In genomic region chr13:30749557-30750141, GRCm38 (mm10) we compare ENCODE assay signal across 7 mouse cellular contexts. TPM values are rescaled to one million over a fixed set of nuclear protein-coding genes. Genes with fewer than 3 reads are reported as not detected.
A peak's percentile ranks its signal among the peaks of the same experiment; 100 is the strongest.
DNase-seq lines count a peak whose midpoint lies in the region; ATAC-seq and TF ChIP-seq lines count a peak whose summit lies in the region.

No protein-coding gene starts in this region.

- ATAC-seq in megakaryocyte, adult 5-6 weeks (ENCODE audit: poor library complexity, severe bottlenecking) = no peak
- ATAC-seq in embryonic facial prominence, embryonic 15.5 days (ENCODE audit: insufficient number of reproducible peaks, low FRiP score, low TSS enrichment, low read depth) = no peak
- no peak; the same call in 1 of the 2 replicates for ATAC-seq in kidney, postnatal 0 days (replicated peaks; ENCODE audit: low FRiP score, low read depth)
- no peak for ATAC-seq in neural tube, embryonic 12.5 days (ENCODE audit: low FRiP score, low read depth)

- no peak for DNase-seq in kidney, postnatal 0 days (ENCODE audit: low spot score)
- DNase-seq in spleen, adult 12 weeks (ENCODE audit: low spot score) = no peak
- no peak for DNase-seq in spleen, postnatal 4 days (ENCODE audit: low spot score in 2 of 2)

- no peaks in the 10 kb centered on the region for H3K36me3 ChIP-seq in megakaryocyte, embryonic 14.5 days (replicated peaks; ENCODE audit: low read length)
- no peaks in the 10 kb centered on the region for H3K36me3 ChIP-seq in embryonic facial prominence, embryonic 15.5 days
- H3K36me3 ChIP-seq in kidney, postnatal 0 days (ENCODE audit: insufficient read depth, low read length) = no peaks in the 10 kb centered on the region
- H3K36me3 ChIP-seq in neural tube, embryonic 12.5 days = no peaks in the 10 kb centered on the region

- peak overlapping the region; percentile 90 for H3K4me3 ChIP-seq in megakaryocyte, embryonic 14.5 days (replicated peaks)
- H3K4me3 ChIP-seq in embryonic facial prominence, embryonic 15.5 days (replicated peaks) = peak overlapping the region; percentile 39
- peak overlapping the region; percentile 30 for H3K4me3 ChIP-seq in kidney, postnatal 0 days (replicated peaks; ENCODE audit: low read depth, low read length)
- H3K4me3 ChIP-seq in neural tube, embryonic 12.5 days = peak overlapping the region; percentile 32

- H3K27ac ChIP-seq in embryonic facial prominence, embryonic 15.5 days (replicated peaks) = no peak overlapping the region
- no peak overlapping the region for H3K27ac ChIP-seq in kidney, postnatal 0 days
- H3K27ac ChIP-seq in neural tube, embryonic 12.5 days = no peak overlapping the region

- no peaks in the 10 kb centered on the region for H3K9me3 ChIP-seq in megakaryocyte, embryonic 14.5 days
- H3K9me3 ChIP-seq in embryonic facial prominence, embryonic 15.5 days (replicated peaks) = no peaks in the 10 kb centered on the region
- no peaks in the 10 kb centered on the region for H3K9me3 ChIP-seq in kidney, postnatal 0 days (replicated peaks; ENCODE audit: low read length)
- no peaks in the 10 kb centered on the region for H3K9me3 ChIP-seq in neural tube, embryonic 12.5 days

- H3K9ac ChIP-seq in embryonic facial prominence, embryonic 15.5 days = no peak overlapping the region
- no peak overlapping the region for H3K9ac ChIP-seq in kidney, postnatal 0 days (ENCODE audit: low read depth, low read length)
- H3K9ac ChIP-seq in neural tube, embryonic 12.5 days = no peak overlapping the region

- peaks cover 66% of the 10 kb centered on the region for H3K27me3 ChIP-seq in megakaryocyte, embryonic 14.5 days (replicated peaks)
- peaks cover 67% of the 10 kb centered on the region for H3K27me3 ChIP-seq in embryonic facial prominence, embryonic 15.5 days
- peaks cover 42% of the 10 kb centered on the region for H3K27me3 ChIP-seq in kidney, postnatal 0 days (ENCODE audit: insufficient read depth, low read length)
- peaks cover 62% of the 10 kb centered on the region for H3K27me3 ChIP-seq in neural tube, embryonic 12.5 days (replicated peaks)

- 4% methylated on average over 11 of the region's 11 CpGs for WGBS in embryonic facial prominence, embryonic 15.5 days
- WGBS in kidney, postnatal 0 days = 5% methylated on average over 11 of the region's 11 CpGs
- WGBS in neural tube, embryonic 12.5 days = 2% methylated on average over 11 of the region's 11 CpGs

- no peak for TF ChIP-seq CTCF in kidney, postnatal 0 days (IDR thresholded peaks at IDR 0.05; ENCODE audit: low read depth)

- peaks cover 20% of the 10 kb centered on the region for H3K4me1 ChIP-seq in megakaryocyte, embryonic 14.5 days
- H3K4me1 ChIP-seq in embryonic facial prominence, embryonic 15.5 days = peaks cover 23% of the 10 kb centered on the region
- H3K4me1 ChIP-seq in kidney, postnatal 0 days (replicated peaks; ENCODE audit: insufficient read depth, low read length) = peaks cover 18% of the 10 kb centered on the region; the same call in 1 of the 2 replicates
- H3K4me1 ChIP-seq in neural tube, embryonic 12.5 days = peaks cover 22% of the 10 kb centered on the region

- peak overlapping the region; percentile 75 for H3K4me2 ChIP-seq in embryonic facial prominence, embryonic 15.5 days (replicated peaks)
- peak overlapping the region; percentile 73 for H3K4me2 ChIP-seq in kidney, postnatal 0 days (ENCODE audit: low read length)
- peak overlapping the region; percentile 65 for H3K4me2 ChIP-seq in neural tube, embryonic 12.5 days (replicated peaks)

RNA-seq across cellular contexts. Expression of gene Irf4, which starts 0.6 kb away (rescaled TPM):
- not detected in 2 replicates for polyA plus RNA-seq in megakaryocyte, embryonic 14.5 days (2012; ENCODE audit: insufficient read depth, low replicate concordance)
- total RNA-seq in megakaryocyte, adult 5-6 weeks (2015) = 13.0 and 14.1 TPM in 2 replicates
- total RNA-seq in megakaryocyte, adult 5-6 weeks (2017) = 12.4 and 13.4 TPM in 2 replicates
- polyA plus RNA-seq in embryonic facial prominence, embryonic 15.5 days (2015; fragmentation: Nextera tagmentation; extraction: Ambion mirVana) = 0.16 and 0.20 TPM in 2 replicates
- 0.06 and 0.09 TPM in 2 replicates for polyA plus RNA-seq in kidney, postnatal 0 days (2015; fragmentation: Nextera tagmentation; extraction: Ambion mirVana)
- 0.05 and 0.08 TPM in 2 replicates for polyA plus RNA-seq in neural tube, embryonic 12.5 days (2016; fragmentation: Nextera tagmentation; extraction: Ambion mirVana)

Comparison
In these comparisons a context has a peak if more than half of its experiments do, and no peak if none do; other contexts are left out.
1. H3K4me3 ChIP-seq: peak in every context shown above with its lines; median percentile 90 in megakaryocyte, embryonic 14.5 days; 39 in embryonic facial prominence, embryonic 15.5 days; 32 in neural tube, embryonic 12.5 days; 30 in kidney, postnatal 0 days.